ENCODE assay signal across 14 mouse cellular contexts in genomic region chr8:79354009-79354408, GRCm38 (mm10).
"Had no signal": no experiment of that assay in that cellular context is flagged by ENCODE, and none has a peak within 500 bp of the region (broad histone marks: within the 10 kb centered on the region; RNA-seq: fewer than 3 reads in every experiment).

No protein-coding gene starts in this region.

- H3K27ac ChIP-seq: liver, embryonic 13.5 days; lung, embryonic 15.5 days; midbrain, embryonic 12.5 days; neural tube, embryonic 13.5 days had no signal

- H3K27me3 ChIP-seq: kidney, embryonic 15.5 days; liver, embryonic 13.5 days; lung, embryonic 15.5 days; midbrain, embryonic 12.5 days; neural tube, embryonic 13.5 days had no signal

- H3K4me1 ChIP-seq: liver, embryonic 13.5 days had no signal

- H3K9me3 ChIP-seq: kidney, embryonic 15.5 days; liver, embryonic 13.5 days; lung, embryonic 15.5 days; midbrain, embryonic 12.5 days; neural tube, embryonic 13.5 days had no signal

- H3K4me3 ChIP-seq: kidney, embryonic 15.5 days; liver, embryonic 13.5 days; lung, embryonic 15.5 days; midbrain, embryonic 12.5 days; neural tube, embryonic 13.5 days had no signal

- DNase-seq: kidney, adult 2 months; kidney, postnatal 25 days; layer of hippocampus, adult 9-11 months; layer of hippocampus, postnatal 36 days; liver; liver, embryonic 13.5 days; liver, postnatal 0 days; retina, postnatal 1 day; thymus, postnatal 36 days had no signal

- H3K36me3 ChIP-seq: liver, embryonic 13.5 days had no signal

- ATAC-seq: liver, postnatal 0 days; midbrain, embryonic 16.5 days had no signal

- H3K4me2 ChIP-seq: kidney, embryonic 15.5 days; liver, embryonic 13.5 days; lung, embryonic 15.5 days; midbrain, embryonic 12.5 days; neural tube, embryonic 13.5 days had no signal

- H3K9ac ChIP-seq: kidney, embryonic 15.5 days; liver, embryonic 13.5 days; liver, postnatal 0 days; lung, embryonic 15.5 days; midbrain, embryonic 12.5 days; neural tube, embryonic 13.5 days had no signal
